Mouse (Mus musculus): ENCODE results near the gene Plekhb2.

The Plekhb2 gene

GRCm38 (mm10) chr1:34868391-34868790 lies 18.6 kb downstream of the Plekhb2 start:
- DNase-seq, result no peak

GRCm38 (mm10) chr1:34869231-34869630 lies 19.5 kb downstream of the Plekhb2 start:
- no peak for DNase-seq

GRCm38 (mm10) chr1:34871170-34871569 lies 21.4 kb downstream of the Plekhb2 start:
- DNase-seq, result no peak

GRCm38 (mm10) chr1:34873551-34873950 lies 23.8 kb downstream of the Plekhb2 start:
- DNase-seq, result no peak

GRCm38 (mm10) chr1:34879611-34880010 lies 29.8 kb downstream of the Plekhb2 start:
- no peak for DNase-seq

- no peak for DNase-seq
Measured at GRCm38 (mm10) chr1:34883776-34884175, 34.0 kb downstream of the Plekhb2 start.

- no peak for DNase-seq
Measured at GRCm38 (mm10) chr1:34891559-34892289, 41.9 kb downstream of the Plekhb2 start.

- DNase-seq, result no peak
Measured at GRCm38 (mm10) chr1:34892466-34892865, 42.7 kb downstream of the Plekhb2 start.

GRCm38 (mm10) chr1:34893331-34893730 lies 43.6 kb downstream of the Plekhb2 start:
- no peak for DNase-seq

- no peak for DNase-seq
Measured at GRCm38 (mm10) chr1:34893831-34894230, 44.1 kb downstream of the Plekhb2 start.

- DNase-seq, result no peak
Measured at GRCm38 (mm10) chr1:34896102-34896501, 46.3 kb downstream of the Plekhb2 start.

- DNase-seq, result peak; percentile 28
Measured at GRCm38 (mm10) chr1:34896898-34897297, 47.1 kb downstream of the Plekhb2 start.

GRCm38 (mm10) chr1:34928656-34929055 lies 78.9 kb downstream of the Plekhb2 start:
- no peak for DNase-seq
